Mouse (Mus musculus): ENCODE measurements at regions not wholly inside any gene's neighbourhood (a gene's known extent, or its start where the extent isn't known, plus 50 kb on each side); places are given as distances from the start of the nearest gene placed in this dataset.

- H3K27ac ChIP-seq (ENCODE audit: low read depth, low read length), result no peak overlapping the region
- WGBS, result 80% methylated on average over 1 of the region's 1 CpGs
- no peak for ATAC-seq
- H3K4me1 ChIP-seq (ENCODE audit: control insufficient read depth, insufficient read depth, low read depth, low read length), result no peaks in the 10 kb centered on the region
- no peak overlapping the region for H3K4me3 ChIP-seq (ENCODE audit: low read length)
- no peaks in the 10 kb centered on the region for H3K27me3 ChIP-seq (replicated peaks; ENCODE audit: control insufficient read depth, insufficient read depth, low read length)
- H3K4me2 ChIP-seq (ENCODE audit: low read length), result no peak overlapping the region
- no peaks in the 10 kb centered on the region for H3K36me3 ChIP-seq (ENCODE audit: control insufficient read depth, insufficient read depth, low read length)
- no peaks in the 10 kb centered on the region for H3K9me3 ChIP-seq (ENCODE audit: control insufficient read depth, low read length)
- H3K9ac ChIP-seq (ENCODE audit: low read depth, low read length), result no peak overlapping the region
Observed at GRCm38 (mm10) chr6:25321446-25321845, 365.3 kb upstream of the Tmem229a start.

- Histone ChIP-seq H3K36me3 (ENCODE audit: control insufficient read depth, insufficient read depth, low read length) (no peaks in the 10 kb centered on the region), H3K4me1 (ENCODE audit: control insufficient read depth, insufficient read depth, low read depth, low read length) (no peaks in the 10 kb centered on the region), H3K9me3 (ENCODE audit: control insufficient read depth, low read length) (no peaks in the 10 kb centered on the region), H3K9ac (ENCODE audit: low read depth, low read length) (no peak overlapping the region), H3K4me3 (ENCODE audit: low read length) (no peak overlapping the region), H3K4me2 (ENCODE audit: low read length) (no peak overlapping the region), H3K27ac (ENCODE audit: low read depth, low read length) (no peak overlapping the region), H3K27me3 (replicated peaks; ENCODE audit: control insufficient read depth, insufficient read depth, low read length) (no peaks in the 10 kb centered on the region)
- WGBS, result 83% methylated on average over 6 of the region's 6 CpGs
- ATAC-seq, result no peak
Observed at GRCm38 (mm10) chr6:25320291-25320844, 364.3 kb upstream of the Tmem229a start.

- H3K4me2 ChIP-seq (ENCODE audit: low read length), result no peak overlapping the region
- H3K9ac ChIP-seq (ENCODE audit: low read depth, low read length), result no peak overlapping the region
- H3K36me3 ChIP-seq (ENCODE audit: control insufficient read depth, insufficient read depth, low read length), result no peaks in the 10 kb centered on the region
- H3K4me3 ChIP-seq (ENCODE audit: low read length), result no peak overlapping the region
- H3K4me1 ChIP-seq (ENCODE audit: control insufficient read depth, insufficient read depth, low read depth, low read length), result no peaks in the 10 kb centered on the region
- H3K27ac ChIP-seq (ENCODE audit: low read depth, low read length), result no peak overlapping the region
- H3K9me3 ChIP-seq (ENCODE audit: control insufficient read depth, low read length), result no peaks in the 10 kb centered on the region
- no peak for ATAC-seq
- no peaks in the 10 kb centered on the region for H3K27me3 ChIP-seq (replicated peaks; ENCODE audit: control insufficient read depth, insufficient read depth, low read length)
Observed at GRCm38 (mm10) chr6:25307471-25307870, 351.4 kb upstream of the Tmem229a start.

GRCm38 (mm10) chr6:25304844-25305504 lies 348.9 kb upstream of the Tmem229a start:
- 73% methylated on average over 4 of the region's 4 CpGs for WGBS
- ATAC-seq, result peak; percentile 40; the same call in 1 of the 2 replicates
- Histone ChIP-seq H3K4me3 (ENCODE audit: low read length) (no peak overlapping the region), H3K9me3 (ENCODE audit: control insufficient read depth, low read length) (no peaks in the 10 kb centered on the region), H3K4me1 (ENCODE audit: control insufficient read depth, insufficient read depth, low read depth, low read length) (no peaks in the 10 kb centered on the region), H3K4me2 (ENCODE audit: low read length) (no peak overlapping the region), H3K27me3 (replicated peaks; ENCODE audit: control insufficient read depth, insufficient read depth, low read length) (no peaks in the 10 kb centered on the region), H3K27ac (ENCODE audit: low read depth, low read length) (no peak overlapping the region), H3K36me3 (ENCODE audit: control insufficient read depth, insufficient read depth, low read length) (no peaks in the 10 kb centered on the region), H3K9ac (ENCODE audit: low read depth, low read length) (no peak overlapping the region)

- no peaks in the 10 kb centered on the region for H3K36me3 ChIP-seq (ENCODE audit: control insufficient read depth, insufficient read depth, low read length)
- no peak overlapping the region for H3K4me2 ChIP-seq (ENCODE audit: low read length)
- H3K27me3 ChIP-seq (replicated peaks; ENCODE audit: control insufficient read depth, insufficient read depth, low read length), result no peaks in the 10 kb centered on the region
- 100% methylated on average over 1 of the region's 1 CpGs for WGBS
- no peak overlapping the region for H3K4me3 ChIP-seq (ENCODE audit: low read length)
- no peak overlapping the region for H3K27ac ChIP-seq (ENCODE audit: low read depth, low read length)
- no peak for ATAC-seq
- H3K9me3 ChIP-seq (ENCODE audit: control insufficient read depth, low read length), result no peaks in the 10 kb centered on the region
- no peak overlapping the region for H3K9ac ChIP-seq (ENCODE audit: low read depth, low read length)
- no peaks in the 10 kb centered on the region for H3K4me1 ChIP-seq (ENCODE audit: control insufficient read depth, insufficient read depth, low read depth, low read length)
Observed at GRCm38 (mm10) chr6:25291613-25292012, 335.5 kb upstream of the Tmem229a start.

GRCm38 (mm10) chr6:25287591-25287990 lies 331.5 kb upstream of the Tmem229a start:
- H3K36me3 ChIP-seq (ENCODE audit: control insufficient read depth, insufficient read depth, low read length), result no peaks in the 10 kb centered on the region
- no peak overlapping the region for H3K27ac ChIP-seq (ENCODE audit: low read depth, low read length)
- H3K4me2 ChIP-seq (ENCODE audit: low read length), result no peak overlapping the region
- H3K4me3 ChIP-seq (ENCODE audit: low read length), result no peak overlapping the region
- no peaks in the 10 kb centered on the region for H3K9me3 ChIP-seq (ENCODE audit: control insufficient read depth, low read length)
- no peaks in the 10 kb centered on the region for H3K27me3 ChIP-seq (replicated peaks; ENCODE audit: control insufficient read depth, insufficient read depth, low read length)
- 95% methylated on average over 4 of the region's 4 CpGs for WGBS
- no peaks in the 10 kb centered on the region for H3K4me1 ChIP-seq (ENCODE audit: control insufficient read depth, insufficient read depth, low read depth, low read length)
- no peak for ATAC-seq
- no peak overlapping the region for H3K9ac ChIP-seq (ENCODE audit: low read depth, low read length)

- H3K4me2 ChIP-seq (ENCODE audit: low read length), result no peak overlapping the region
- H3K27me3 ChIP-seq (replicated peaks; ENCODE audit: control insufficient read depth, insufficient read depth, low read length), result no peaks in the 10 kb centered on the region
- H3K9ac ChIP-seq (ENCODE audit: low read depth, low read length), result no peak overlapping the region
- H3K4me3 ChIP-seq (ENCODE audit: low read length), result no peak overlapping the region
- H3K9me3 ChIP-seq (ENCODE audit: control insufficient read depth, low read length), result no peaks in the 10 kb centered on the region
- no peak overlapping the region for H3K27ac ChIP-seq (ENCODE audit: low read depth, low read length)
- ATAC-seq, result no peak
- no peaks in the 10 kb centered on the region for H3K36me3 ChIP-seq (ENCODE audit: control insufficient read depth, insufficient read depth, low read length)
- 85% methylated on average over 6 of the region's 6 CpGs for WGBS
- H3K4me1 ChIP-seq (ENCODE audit: control insufficient read depth, insufficient read depth, low read depth, low read length), result no peaks in the 10 kb centered on the region
Observed at GRCm38 (mm10) chr6:25286313-25286712, 330.2 kb upstream of the Tmem229a start.

- no peak overlapping the region for H3K4me3 ChIP-seq (ENCODE audit: low read length)
- H3K27me3 ChIP-seq (replicated peaks; ENCODE audit: control insufficient read depth, insufficient read depth, low read length), result no peaks in the 10 kb centered on the region
- no peaks in the 10 kb centered on the region for H3K36me3 ChIP-seq (ENCODE audit: control insufficient read depth, insufficient read depth, low read length)
- no peak overlapping the region for H3K9ac ChIP-seq (ENCODE audit: low read depth, low read length)
- no peaks in the 10 kb centered on the region for H3K4me1 ChIP-seq (ENCODE audit: control insufficient read depth, insufficient read depth, low read depth, low read length)
- no peak overlapping the region for H3K4me2 ChIP-seq (ENCODE audit: low read length)
- ATAC-seq, result no peak
- no peak overlapping the region for H3K27ac ChIP-seq (ENCODE audit: low read depth, low read length)
- no peaks in the 10 kb centered on the region for H3K9me3 ChIP-seq (ENCODE audit: control insufficient read depth, low read length)
- WGBS, result 10% methylated on average over 1 of the region's 1 CpGs
Observed at GRCm38 (mm10) chr6:25278509-25278908, 322.4 kb upstream of the Tmem229a start.

- Histone ChIP-seq H3K36me3 (ENCODE audit: control insufficient read depth, insufficient read depth, low read length) (no peaks in the 10 kb centered on the region), H3K4me3 (ENCODE audit: low read length) (no peak overlapping the region), H3K9me3 (ENCODE audit: control insufficient read depth, low read length) (no peaks in the 10 kb centered on the region), H3K4me2 (ENCODE audit: low read length) (no peak overlapping the region), H3K27me3 (replicated peaks; ENCODE audit: control insufficient read depth, insufficient read depth, low read length) (no peaks in the 10 kb centered on the region), H3K27ac (ENCODE audit: low read depth, low read length) (no peak overlapping the region), H3K9ac (ENCODE audit: low read depth, low read length) (no peak overlapping the region), H3K4me1 (ENCODE audit: control insufficient read depth, insufficient read depth, low read depth, low read length) (no peaks in the 10 kb centered on the region)
- 38% methylated on average over 8 of the region's 8 CpGs for WGBS
- no peak for ATAC-seq
Observed at GRCm38 (mm10) chr6:25277703-25278447, 321.8 kb upstream of the Tmem229a start.

All from hindbrain, embryonic 16.5 days (tissue).